Mouse (Mus musculus): ENCODE data around the gene Adgrl2.

Gene Adgrl2

GRCm38 (mm10) chr3:148823551-148823950 is 166.8 kb downstream of the Adgrl2 start:
- no peak for DNase-seq (ENCODE audit: low spot score in 2 of 2)

GRCm38 (mm10) chr3:148821632-148822031 is 168.7 kb downstream of the Adgrl2 start:
- no peak for DNase-seq (ENCODE audit: low spot score in 2 of 2)

- DNase-seq (ENCODE audit: low spot score in 2 of 2): no peak
Measured at GRCm38 (mm10) chr3:148819323-148820046, 170.9 kb downstream of the Adgrl2 start.

GRCm38 (mm10) chr3:148818414-148819105 is 171.8 kb downstream of the Adgrl2 start:
- no peak for DNase-seq (ENCODE audit: low spot score in 2 of 2)

GRCm38 (mm10) chr3:148817491-148817890 is 172.9 kb downstream of the Adgrl2 start:
- DNase-seq (ENCODE audit: low spot score in 2 of 2): no peak

GRCm38 (mm10) chr3:148813121-148813520 is 177.2 kb downstream of the Adgrl2 start:
- DNase-seq (ENCODE audit: low spot score in 2 of 2): no peak

- DNase-seq (ENCODE audit: low spot score in 2 of 2): no peak
Measured at GRCm38 (mm10) chr3:148812059-148812458, 178.3 kb downstream of the Adgrl2 start.

- DNase-seq (ENCODE audit: low spot score in 2 of 2): no peak
Measured at GRCm38 (mm10) chr3:148806977-148807376, 183.4 kb downstream of the Adgrl2 start.

GRCm38 (mm10) chr3:148793286-148793913 is 197.0 kb downstream of the Adgrl2 start:
- no peak for DNase-seq (ENCODE audit: low spot score in 2 of 2)

- DNase-seq (ENCODE audit: low spot score in 2 of 2): no peak
Measured at GRCm38 (mm10) chr3:148770310-148770709, 220.0 kb downstream of the Adgrl2 start.

All from cerebellum, postnatal 4 days (tissue).